Mouse (Mus musculus) midbrain, embryonic 13.5 days (tissue): ENCODE data around the gene Phf1. TPM values are rescaled to one million over a fixed set of nuclear protein-coding genes. Genes with fewer than 3 reads are reported as not detected.
"Not testable (repeated sequence)": the region's sequence is repeated elsewhere in the genome, so short reads cannot be mapped to it uniquely, and the experiment has no call there.

Experiments used
- ATAC-seq: fragments of 200-750 bp; cut with Nextera tagmentation; 2 replicates; pipeline ENCODE4 v1.8.0; 2017; ENCODE audit warnings: mild to moderate bottlenecking, moderate TSS enrichment, moderate library complexity
- H3K27ac ChIP-seq: fragments of 300-500 bp; sonication (generic); 2 replicates; pipeline ENCODE4 v1.5.1; 2015; ENCODE audit warnings: inconsistent platforms, mild to moderate bottlenecking, moderate library complexity
- H3K27me3 ChIP-seq: fragments of 300-500 bp; sonication (generic); 2 replicates; pipeline ENCODE4 v1.6.1; 2015; ENCODE audit warnings: mild to moderate bottlenecking, inconsistent platforms
- H3K36me3 ChIP-seq: fragments of 300-500 bp; sonication (generic); 2 replicates; pipeline ENCODE4 v1.6.1; 2015; ENCODE audit warnings: mild to moderate bottlenecking, inconsistent platforms
- H3K4me1 ChIP-seq: fragments of 300-500 bp; sonication (generic); replicated peaks from 2 replicates; pipeline ENCODE4 v1.6.1; 2015; ENCODE audit warnings: inconsistent platforms
- H3K4me2 ChIP-seq: fragments of 300-500 bp; sonication (generic); replicated peaks from 2 replicates; pipeline ENCODE4 v1.6.1; 2015; ENCODE audit warnings: moderate library complexity, mild to moderate bottlenecking, inconsistent platforms
- H3K4me3 ChIP-seq: fragments of 300-500 bp; sonication (generic); replicated peaks from 2 replicates; pipeline ENCODE4 v1.5.1; 2015; ENCODE audit warnings: mild to moderate bottlenecking, inconsistent platforms
- H3K9ac ChIP-seq: fragments of 300-500 bp; sonication (generic); replicated peaks from 2 replicates; pipeline ENCODE4 v1.6.1; 2015; ENCODE audit warnings: mild to moderate bottlenecking, inconsistent platforms
- H3K9me3 ChIP-seq: fragments of 300-500 bp; sonication (generic); 2 replicates; pipeline ENCODE4 v1.6.1; 2016; ENCODE audit warnings: mild to moderate bottlenecking, inconsistent platforms
- WGBS: fragments of 180-500 bp; shearing (Covaris S2); methylation state at CpG from one replicate; pipeline ENCODE4 v1.1.7; 2015; 5-methylcytosine and 5-hydroxymethylcytosine counted together
- microRNA-seq: library from miRNA; unstranded; fragments of <30 nt; microRNA quantifications from one replicate; pipeline ENCODE4, GENCODE M21; 2016
- polyA plus RNA-seq: library from polyadenylated mRNA; unstranded; fragments of >200 nt; fragmentation: Nextera tagmentation; extraction: Ambion mirVana; gene quantifications from 2 replicates; pipeline ENCODE4 v1.2.1, GENCODE M21; 2015

Gene Phf1
- polyA plus RNA-seq, 1 experiment from 2014 or later: 17.7 TPM

- peak; percentile 99 for ATAC-seq
- H3K27ac ChIP-seq: peak within 1 kb of the TSS; percentile 67
- H3K4me2 ChIP-seq: peak within 1 kb of the TSS; percentile 86
- peak within 1 kb of the TSS; percentile 75 for H3K4me3 ChIP-seq
- no peaks in the 10 kb centered on the region for H3K9me3 ChIP-seq
- peaks cover 54% of the 10 kb centered on the region for H3K4me1 ChIP-seq
- WGBS: under 1% methylated on average over 75 of the region's 75 CpGs
- H3K27me3 ChIP-seq: no peaks in the 10 kb centered on the region
- H3K9ac ChIP-seq: peak within 1 kb of the TSS; percentile 73
- peaks cover 60% of the 10 kb centered on the region for H3K36me3 ChIP-seq
Measured at GRCm38 (mm10) chr17:26972703-26973574, 40.1 kb downstream of the Phf1 start, which contains the start of gene Zbtb9. Gene Zbtb9, plus strand, starts transcription at chr17:26973167.

DNA sequence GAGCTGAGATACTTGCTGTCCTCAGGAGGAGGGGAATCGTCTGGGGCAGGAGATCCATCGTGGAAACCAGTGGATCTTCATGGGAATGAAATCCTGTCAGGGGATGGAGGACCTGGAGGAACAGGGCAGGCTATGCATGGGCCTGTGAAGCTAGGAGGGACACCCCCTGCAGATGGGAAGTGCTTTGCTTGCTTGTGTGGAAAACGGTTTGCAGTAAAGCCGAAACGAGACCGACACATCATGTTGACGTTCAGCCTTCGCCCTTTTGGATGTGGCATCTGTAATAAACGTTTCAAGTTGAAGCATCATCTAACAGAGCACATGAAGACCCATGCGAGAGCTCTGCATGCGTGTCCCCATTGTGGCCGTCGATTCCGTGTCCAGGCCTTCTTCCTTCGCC is 41.7 kb downstream of the Phf1 start:
- Histone ChIP-seq H3K9me3 (no peaks in the 10 kb centered on the region), H3K4me3 (peak overlapping the region; percentile 75; the same call in 1 of the 2 replicates), H3K27me3 (no peaks in the 10 kb centered on the region), H3K27ac (no peak overlapping the region), H3K36me3 (peaks cover 62% of the 10 kb centered on the region), H3K4me2 (peak overlapping the region; percentile 86), H3K4me1 (peaks cover 57% of the 10 kb centered on the region), H3K9ac (no peak overlapping the region; the same call in 1 of the 2 replicates)
- WGBS: 92% methylated on average over 15 of the region's 15 CpGs
- ATAC-seq: no peak

DNA sequence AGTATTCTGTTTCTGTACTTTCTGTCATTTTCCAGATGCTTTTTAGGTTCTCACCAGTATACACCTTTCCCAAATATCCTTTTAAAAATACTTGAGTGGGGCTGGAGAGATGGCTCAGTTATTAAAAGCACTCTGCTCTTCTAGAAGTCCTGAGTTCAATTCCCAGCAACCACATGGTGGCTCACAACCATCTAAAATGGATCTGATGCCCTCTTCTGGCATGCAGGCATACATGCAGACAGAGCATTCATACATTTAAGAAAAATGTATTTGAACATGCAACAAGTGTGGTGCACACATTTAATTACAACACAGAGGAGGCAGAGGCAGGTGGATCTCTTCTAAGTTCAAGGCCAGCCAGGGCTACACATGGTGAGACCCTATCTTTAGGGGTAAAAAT is 42.6 kb downstream of the Phf1 start:
- no peak overlapping the region for H3K4me3 ChIP-seq
- H3K27me3 ChIP-seq: no peaks in the 10 kb centered on the region
- no peak overlapping the region for H3K9ac ChIP-seq
- H3K36me3 ChIP-seq: peaks cover 63% of the 10 kb centered on the region
- no peak for ATAC-seq
- H3K4me2 ChIP-seq: no peak overlapping the region
- no peaks in the 10 kb centered on the region for H3K9me3 ChIP-seq
- H3K4me1 ChIP-seq: peaks cover 57% of the 10 kb centered on the region
- H3K27ac ChIP-seq: no peak overlapping the region

DNA sequence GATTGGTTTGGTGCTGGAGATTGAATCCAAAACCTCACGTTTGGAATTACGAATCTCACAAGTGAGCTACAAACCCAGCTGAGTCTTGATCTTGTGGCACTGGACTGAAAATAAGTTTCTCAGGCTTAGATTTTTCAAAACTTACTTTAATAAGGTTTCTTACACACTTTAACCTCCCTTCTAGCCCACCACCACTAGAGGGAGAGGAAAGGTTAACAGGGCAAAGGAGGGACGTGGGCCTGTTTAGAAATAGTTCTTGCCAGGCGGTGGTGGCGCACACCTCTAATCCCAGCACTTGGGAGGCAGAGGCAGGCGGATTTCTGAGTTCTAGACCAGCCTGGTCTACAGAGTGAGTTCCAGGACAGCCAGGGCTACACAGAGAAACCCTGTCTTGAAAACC is 44.5 kb downstream of the Phf1 start:
- H3K27ac ChIP-seq, H3K9me3 ChIP-seq, H3K4me3 ChIP-seq, H3K9ac ChIP-seq, ATAC-seq, H3K4me2 ChIP-seq, H3K27me3 ChIP-seq: not testable (repeated sequence)
- 93% methylated on average over 6 of the region's 6 CpGs for WGBS
- Histone ChIP-seq H3K36me3 (peaks cover 63% of the 10 kb centered on the region), H3K4me1 (peaks cover 43% of the 10 kb centered on the region)

DNA sequence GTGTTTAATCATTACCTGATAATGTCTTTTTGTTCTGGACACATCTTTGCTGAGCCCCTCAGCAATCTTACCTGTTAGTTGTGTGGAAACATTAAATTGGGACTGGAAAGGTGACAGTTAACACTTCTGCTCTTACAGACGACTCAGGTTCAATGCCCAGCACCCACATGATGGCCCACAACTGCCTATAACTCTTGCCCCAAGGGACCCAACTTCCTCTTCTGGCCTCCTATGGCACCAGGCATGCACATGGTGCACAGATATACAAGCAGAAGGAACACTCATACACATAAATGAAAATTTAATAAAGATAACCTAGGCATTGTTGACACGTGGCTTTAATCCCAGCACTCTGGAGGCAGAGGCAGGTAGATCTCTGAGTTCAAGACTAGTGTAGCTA is 46.6 kb downstream of the Phf1 start:
- Histone ChIP-seq H3K4me3 (no peak overlapping the region), H3K9me3 (no peaks in the 10 kb centered on the region), H3K4me2 (no peak overlapping the region), H3K4me1 (peaks cover 30% of the 10 kb centered on the region), H3K27me3 (no peaks in the 10 kb centered on the region), H3K36me3 (peaks cover 63% of the 10 kb centered on the region), H3K9ac (no peak overlapping the region), H3K27ac (no peak overlapping the region)
- ATAC-seq: no peak
- 83% methylated on average over 2 of the region's 2 CpGs for WGBS

DNA sequence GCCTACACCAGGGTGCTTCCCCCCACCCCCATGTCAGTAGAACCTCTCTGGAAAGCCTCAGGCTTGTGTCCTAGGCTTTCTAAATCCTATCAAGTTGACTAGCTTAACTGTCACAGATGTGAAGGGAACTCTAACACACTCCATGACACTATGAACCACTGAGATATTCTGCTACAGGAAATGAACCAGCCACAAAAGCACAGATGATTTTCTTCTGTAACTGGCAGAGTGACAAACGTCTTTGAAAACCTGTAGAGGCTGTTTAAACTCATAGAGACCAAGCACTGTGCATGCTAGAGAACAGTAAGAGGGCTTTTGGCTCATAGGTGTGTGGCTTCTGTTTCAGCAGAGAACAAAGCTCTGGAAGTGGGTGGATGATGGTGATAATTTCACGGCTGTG is 48.2 kb downstream of the Phf1 start:
- WGBS: 78% methylated on average over 2 of the region's 2 CpGs
- Histone ChIP-seq H3K27ac (no peak overlapping the region), H3K4me1 (peaks cover 14% of the 10 kb centered on the region), H3K27me3 (no peaks in the 10 kb centered on the region), H3K4me3 (no peak overlapping the region), H3K36me3 (peaks cover 46% of the 10 kb centered on the region), H3K9ac (no peak overlapping the region), H3K9me3 (no peaks in the 10 kb centered on the region), H3K4me2 (no peak overlapping the region)
- ATAC-seq: no peak

DNA sequence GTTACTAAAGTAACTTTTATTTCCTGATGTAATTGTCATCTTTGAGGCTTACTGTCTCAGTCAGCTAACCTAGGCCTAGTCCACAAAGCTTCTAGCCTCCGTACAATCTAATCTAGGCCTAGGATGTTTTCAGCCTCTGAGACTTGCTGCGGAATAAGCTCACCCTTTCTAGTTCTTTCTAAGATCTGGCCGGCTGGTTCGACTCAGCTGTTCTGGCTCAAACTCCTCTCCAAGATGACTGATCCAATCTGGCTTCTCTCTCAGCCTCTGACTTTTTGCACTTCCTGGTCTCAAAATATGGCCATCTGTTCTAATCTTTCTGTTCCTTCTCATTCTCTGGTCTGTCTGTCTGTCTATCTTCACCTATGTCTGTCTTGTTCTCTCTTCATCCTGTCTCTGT is 50.5 kb downstream of the Phf1 start:
- H3K4me1 ChIP-seq: 0 out of 2 replicates have a peak, but pooled peaks cover 3% of the 10 kb centered on the region
- no peaks in the 10 kb centered on the region for H3K27me3 ChIP-seq
- ATAC-seq: no peak
- peaks cover 29% of the 10 kb centered on the region for H3K36me3 ChIP-seq
- no peak overlapping the region for H3K4me3 ChIP-seq
- H3K9ac ChIP-seq: no peak overlapping the region
- H3K27ac ChIP-seq: no peak overlapping the region
- no peaks in the 10 kb centered on the region for H3K9me3 ChIP-seq
- no peak overlapping the region for H3K4me2 ChIP-seq
- WGBS: 98% methylated on average over 4 of the region's 4 CpGs

- Histone ChIP-seq H3K4me1 (no peaks in the 10 kb centered on the region), H3K27me3 (no peaks in the 10 kb centered on the region), H3K9ac (no peak overlapping the region), H3K4me3 (no peak overlapping the region), H3K36me3 (0 out of 2 replicates have a peak, but pooled peaks cover 9% of the 10 kb centered on the region), H3K4me2 (no peak overlapping the region), H3K9me3 (no peaks in the 10 kb centered on the region), H3K27ac (no peak overlapping the region)
- WGBS: 93% methylated on average over 10 of the region's 10 CpGs
- ATAC-seq: no peak
Measured at GRCm38 (mm10) chr17:26985503-26986179, 52.8 kb downstream of the Phf1 start.

Small RNAs within 50 kb of the gene (microRNA-seq; reads per million reads assigned to microRNA genes)
- gene Gm27775 (not detected), gene Mir3083 (not detected), gene Mir6968 (1.2 reads per million)

Other genes starting within 250 kb of the Phf1 start
- gene Crebrf, start 217.4 kb upstream of the Phf1 start, polyA plus RNA-seq: 16.9 and 18.0 TPM in 2 replicates
- 56.2 and 60.7 TPM in 2 replicates for gene Bnip1, start 152.0 kb upstream of the Phf1 start, polyA plus RNA-seq
- gene Nkx2-5, start 88.0 kb upstream of the Phf1 start, polyA plus RNA-seq: not detected in 2 replicates
- 4.2 and 4.4 TPM in 2 replicates for gene Kifc5b, start 16.0 kb upstream of the Phf1 start, polyA plus RNA-seq
- gene Cuta, start 6.5 kb downstream of the Phf1 start, polyA plus RNA-seq: 145 and 148 TPM in 2 replicates
- 5.0 and 6.2 TPM in 2 replicates for gene Syngap1, start 8.2 kb downstream of the Phf1 start, polyA plus RNA-seq
- gene Zbtb9, start 40.1 kb downstream of the Phf1 start, polyA plus RNA-seq: 18.9 and 20.8 TPM in 2 replicates
- 2.4 and 3.1 TPM in 2 replicates for gene Bak1, start 96.0 kb downstream of the Phf1 start, polyA plus RNA-seq
- gene Itpr3, start 124.3 kb downstream of the Phf1 start, polyA plus RNA-seq: 0.68 and 1.3 TPM in 2 replicates
- 356 and 378 TPM in 2 replicates for gene Uqcc2, start 200.9 kb downstream of the Phf1 start, polyA plus RNA-seq
- 0.22 and 0.46 TPM in 2 replicates for gene Ip6k3, start 234.7 kb downstream of the Phf1 start, polyA plus RNA-seq